24 mouse cellular contexts compared by ENCODE assay signal in the genomic region with DNA sequence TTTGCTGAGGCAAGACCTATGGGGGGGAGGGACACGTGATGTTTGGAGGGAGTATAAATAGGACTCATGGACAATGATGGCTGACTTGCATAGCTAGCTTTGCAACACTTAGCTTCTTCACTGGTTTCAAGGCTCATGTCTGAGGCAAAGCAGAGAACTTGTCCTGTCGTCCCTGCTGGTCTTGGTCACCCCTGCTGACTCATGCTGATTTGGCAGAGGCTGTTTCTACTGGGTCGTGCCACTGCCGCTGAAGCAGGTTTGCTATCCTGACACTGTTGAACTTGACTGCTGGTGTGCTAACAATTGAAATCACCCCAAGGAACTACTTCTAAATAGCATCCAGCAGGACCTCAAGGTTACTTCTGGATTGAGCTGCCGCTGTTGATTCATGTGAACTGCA.
DNase-seq lines count a peak whose midpoint lies in the region; ATAC-seq and TF ChIP-seq lines count a peak whose summit lies in the region.
"Had no signal": no experiment of that assay in that cellular context is flagged by ENCODE, and none has a peak within 500 bp of the region (broad histone marks: within the 10 kb centered on the region; RNA-seq: fewer than 3 reads in every experiment).

No protein-coding gene starts in this region.

- no peaks in the 10 kb centered on the region for H3K79me2 ChIP-seq in C2C12 (ENCODE audit: control insufficient read depth, insufficient read depth)

- TF ChIP-seq CTCF in C2C12 (IDR thresholded peaks at IDR 0.05; ENCODE audit: control insufficient read depth, insufficient read depth, insufficient read length), result no peak

- peak; percentile 73 for DNase-seq in adrenal gland, adult 8-10 months
- peak; percentile 3 for DNase-seq in brain, adult 2 months (ENCODE audit: low read depth, low spot score)
- no peak for DNase-seq in cerebellum, postnatal 14 days
- no peak for DNase-seq in cerebellum, adult 18-20 months
- DNase-seq: cerebellum, adult 11 months; kidney, adult 8-10 months; kidney, postnatal 36 days; layer of hippocampus, postnatal 36 days; liver, embryonic 13.5 days; lung, adult 2 months; lung, postnatal 14 days; midbrain, embryonic 14.5 days; retina, postnatal 1 day; right cerebral cortex, postnatal 25 days; thymus, postnatal 14 days had no signal

- H3K36me3 ChIP-seq in C2C12 (ENCODE audit: control insufficient read depth, insufficient read depth), result no peaks in the 10 kb centered on the region
- H3K36me3 ChIP-seq: embryonic facial prominence, embryonic 12.5 days; hindbrain, embryonic 13.5 days; liver, embryonic 13.5 days; neural tube, embryonic 13.5 days had no signal

- H3K79me3 ChIP-seq in C2C12 (ENCODE audit: low read depth), result no peaks in the 10 kb centered on the region

- no peak overlapping the region for H3ac ChIP-seq in C2C12 (ENCODE audit: control insufficient read depth, insufficient read length, low read depth)

- no peaks in the 10 kb centered on the region for H3K27me3 ChIP-seq in C2C12 (ENCODE audit: control insufficient read depth, insufficient read depth, insufficient read length)
- H3K27me3 ChIP-seq: embryonic facial prominence, embryonic 12.5 days; forebrain, embryonic 13.5 days; hindbrain, embryonic 13.5 days; liver, embryonic 13.5 days; neural tube, embryonic 13.5 days; Patski had no signal

- no peak for ATAC-seq in cerebellum, adult (ENCODE audit: insufficient number of reproducible peaks, low FRiP score, low TSS enrichment)
- no peak for ATAC-seq in activated CD4-positive, CD25-positive, alpha-beta regulatory T cell, adult 4 months
- ATAC-seq: forebrain, embryonic 13.5 days; inflammation-experienced regulatory T-cells, adult 6 months; Patski had no signal

- no peak overlapping the region for H3K4me3 ChIP-seq in C2C12 (ENCODE audit: insufficient read depth, poor library complexity, severe bottlenecking)
- H3K4me3 ChIP-seq: embryonic facial prominence, embryonic 12.5 days; forebrain, embryonic 13.5 days; hindbrain, embryonic 13.5 days; liver, embryonic 13.5 days; neural tube, embryonic 13.5 days had no signal

TF ChIP-seq in C2C12, 6 proteins besides CTCF, POLR2A, EP300 and RAD21:
- TF ChIP-seq CEBPB (IDR thresholded peaks at IDR 0.05; ENCODE audit: low read depth) (no peak), MYOD1 (IDR thresholded peaks at IDR 0.05; ENCODE audit: control insufficient read depth, insufficient read length, low read depth) (no peak), USF1 (IDR thresholded peaks at IDR 0.05; ENCODE audit: low read depth) (peak; percentile 67), MYOG (IDR thresholded peaks at IDR 0.05; ENCODE audit: control insufficient read depth, extremely low read depth, insufficient read length) (no peak), FOSL1 (IDR thresholded peaks at IDR 0.05; ENCODE audit: insufficient read depth, low read length, poor library complexity, severe bottlenecking) (peak; percentile 36), MAX (IDR thresholded peaks at IDR 0.05) (no peak)

Comparison
In these comparisons a context has a peak if more than half of its experiments do, and no peak if none do; other contexts are left out.
1. DNase-seq: peak in adrenal gland, adult 8-10 months (single experiment) and brain, adult 2 months (single experiment); none in cerebellum, postnatal 14 days (0 of 2) and cerebellum, adult 18-20 months (0 of 2).